Mouse (Mus musculus): ENCODE results near the gene Usp29.

DNA sequence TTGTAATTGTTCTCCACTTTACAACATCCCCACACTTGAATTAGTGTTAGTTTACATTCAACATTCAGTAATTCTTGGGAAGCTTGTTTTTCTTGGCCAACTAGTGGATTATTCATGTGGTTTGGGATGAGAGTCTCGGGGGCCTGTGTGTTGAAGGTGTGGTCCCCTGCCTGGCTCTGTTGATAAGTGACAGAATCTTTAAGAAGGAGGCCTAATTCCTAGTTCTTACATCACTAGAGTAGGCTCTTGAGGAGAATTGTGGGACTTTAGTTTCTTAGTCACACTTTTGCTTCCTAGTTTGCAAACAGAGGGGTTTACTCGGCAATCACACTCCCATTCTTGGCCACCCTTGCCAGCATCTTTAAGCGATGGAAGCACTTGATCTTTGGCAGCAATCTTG lies 31.1 kb upstream of the Usp29 start:
- no peak for TF ChIP-seq CTCF (conservative IDR thresholded peaks at IDR 0.05 in 1 of 2, IDR thresholded peaks at IDR 0.05 in 1 of 2; ENCODE audit: low read depth in 2 of 2, low read length in 2 of 2)
- TF ChIP-seq POLR2A (IDR thresholded peaks at IDR 0.05; ENCODE audit: low read depth, low read length) = no peak
- no peak for TF ChIP-seq RAD21 (IDR thresholded peaks at IDR 0.05; ENCODE audit: low read depth, low read length)
- no peak for TF ChIP-seq HCFC1 (IDR thresholded peaks at IDR 0.05; ENCODE audit: low read depth, low read length)
- TF ChIP-seq ZKSCAN1 (IDR thresholded peaks at IDR 0.05; ENCODE audit: borderline replicate concordance, low read depth, low read length) = no peak
- TF ChIP-seq USF1 (IDR thresholded peaks at IDR 0.05; ENCODE audit: low read depth, low read length) = no peak
- TF ChIP-seq MAFK (IDR thresholded peaks at IDR 0.05; ENCODE audit: insufficient replicate concordance, low read length) = no peak
- TF ChIP-seq PAX5 (IDR thresholded peaks at IDR 0.05; ENCODE audit: low read length) = no peak
- TF ChIP-seq ETS1 (conservative IDR thresholded peaks at IDR 0.05; ENCODE audit: low read depth, low read length) = no peak

Data from CH12.LX (cell line).